Mouse (Mus musculus) hindbrain, postnatal 0 days (tissue): Measurements from ENCODE around the gene Ecm1. TPM values are rescaled to one million over a fixed set of nuclear protein-coding genes. Genes with fewer than 3 reads are reported as not detected.

ENCODE experiments used
- ATAC-seq: fragments of 200-750 bp; cut with Nextera tagmentation; 2 replicates; pipeline ENCODE4 v1.8.0; 2017; ENCODE audit warnings: mild to moderate bottlenecking, moderate TSS enrichment, moderate library complexity
- DNase-seq: peaks from one replicate; pipeline ENCODE4 v3.0.0-alpha.2; 2015; ENCODE audit warnings: low spot score
- H3K27ac ChIP-seq: fragments of 300-500 bp; sonication (generic); 2 replicates; pipeline ENCODE4 v1.5.1; 2014; ENCODE audit warnings: mild to moderate bottlenecking
- H3K27me3 ChIP-seq: fragments of 300-500 bp; sonication (generic); 2 replicates; pipeline ENCODE4 v1.6.1; 2014; ENCODE audit warnings: low read length, mixed read lengths; ENCODE audit not compliant: insufficient read depth
- H3K36me3 ChIP-seq: fragments of 300-500 bp; sonication (generic); 2 replicates; pipeline ENCODE4 v1.6.1; 2014; ENCODE audit warnings: low read length, mixed read lengths; ENCODE audit not compliant: insufficient read depth
- H3K4me1 ChIP-seq: fragments of 300-500 bp; sonication (generic); 2 replicates; pipeline ENCODE4 v1.6.1; 2014; ENCODE audit warnings: antibody characterized with exemption, low read length, mixed read lengths; ENCODE audit not compliant: insufficient read depth
- H3K4me2 ChIP-seq: fragments of 300-500 bp; sonication (generic); 2 replicates; pipeline ENCODE4 v1.6.1; 2014; ENCODE audit warnings: low read depth, mild to moderate bottlenecking, low read length, moderate library complexity, mixed read lengths
- H3K4me3 ChIP-seq: fragments of 300-500 bp; sonication (generic); 2 replicates; pipeline ENCODE4 v1.5.1; 2014; ENCODE audit warnings: low read length
- H3K9ac ChIP-seq: fragments of 300-500 bp; sonication (generic); replicated peaks from 2 replicates; pipeline ENCODE4 v1.6.1; 2014; ENCODE audit warnings: mild to moderate bottlenecking, low read length, moderate library complexity, mixed read lengths
- H3K9me3 ChIP-seq: fragments of 300-500 bp; sonication (generic); 2 replicates; pipeline ENCODE4 v1.6.1; 2016; ENCODE audit warnings: low read length, mixed read lengths
- CTCF ChIP-seq: IDR thresholded peaks from 2 replicates; pipeline ENCODE4 v1.5.1; 2016; ENCODE audit warnings: antibody characterized with exemption, control low read depth, low read depth
- WGBS: fragments of 180-500 bp; shearing (Covaris S2); extraction: QIAGEN DNeasy Blood & Tissue Kit; methylation state at CpG from one replicate; pipeline ENCODE4 v1.1.7; 2014; 5-methylcytosine and 5-hydroxymethylcytosine counted together
- polyA plus RNA-seq: library from polyadenylated mRNA; unstranded; fragments of >200 nt; fragmentation: Nextera tagmentation; extraction: Ambion mirVana; gene quantifications from 2 replicates; pipeline ENCODE4 v1.2.1, GENCODE M21; 2015
- total RNA-seq: library from RNA; depleted of rRNA; stranded (reverse); fragments of >200 nt; gene quantifications from 2 replicates; pipeline ENCODE4 v1.2.3, GENCODE M21; 2014

Gene Ecm1
- total and polyA plus RNA-seq, 2 experiments from 2014 or later: 11.4 TPM

DNA sequence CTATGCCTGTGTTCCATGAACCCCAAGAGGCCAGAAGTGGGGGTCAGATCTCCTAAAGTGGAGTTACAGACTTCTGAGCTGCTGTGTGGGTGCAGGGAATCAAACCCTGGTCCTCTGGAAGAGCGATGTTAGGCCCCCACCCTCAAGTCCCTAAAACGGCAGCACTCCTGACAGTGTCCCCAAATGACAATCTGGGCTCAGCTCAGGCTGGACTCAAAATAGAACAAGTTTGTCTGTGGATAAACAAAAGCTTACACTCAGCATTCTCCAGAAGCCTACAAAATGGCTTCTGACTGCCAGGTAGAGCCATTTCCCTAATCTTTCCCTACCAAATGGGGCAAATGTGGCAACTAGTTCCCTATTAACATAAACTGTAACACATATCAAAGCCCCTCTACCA lies 38.3 kb downstream of the Ecm1 start:
- no peak for TF ChIP-seq CTCF
- no peak overlapping the region for H3K4me2 ChIP-seq
- H3K27me3 ChIP-seq: no peaks in the 10 kb centered on the region
- H3K27ac ChIP-seq: no peak overlapping the region
- no peak overlapping the region for H3K4me3 ChIP-seq
- H3K4me1 ChIP-seq: peaks cover 11% of the 10 kb centered on the region
- no peak overlapping the region for H3K9ac ChIP-seq
- H3K9me3 ChIP-seq: no peaks in the 10 kb centered on the region
- no peak for DNase-seq
- ATAC-seq: no peak
- no peaks in the 10 kb centered on the region for H3K36me3 ChIP-seq
- 79% methylated on average over 2 of the region's 2 CpGs for WGBS

DNA sequence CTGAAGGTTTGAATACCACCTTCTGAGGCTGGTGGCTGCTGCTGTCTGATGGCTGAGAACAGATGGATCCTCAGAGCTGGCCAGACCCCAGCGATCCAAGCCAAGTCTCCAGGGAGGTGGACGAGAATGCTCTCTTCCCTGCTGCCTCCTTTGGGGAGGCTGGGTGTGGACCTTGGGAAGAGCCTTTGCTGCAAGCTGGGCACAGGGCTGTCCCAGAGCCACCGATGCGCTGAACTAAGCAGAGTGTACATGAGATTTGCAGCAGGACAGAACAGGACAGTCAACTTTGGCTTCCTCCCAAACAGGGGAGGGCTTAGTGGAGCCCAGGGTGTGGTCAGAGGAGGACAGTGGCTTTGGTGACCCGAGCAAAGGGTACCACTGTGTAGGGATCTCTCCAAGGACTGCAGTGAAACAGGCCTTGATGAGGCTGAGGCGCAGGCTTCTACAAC lies 39.1 kb downstream of the Ecm1 start:
- DNase-seq (peak; percentile 37), ATAC-seq (peak; percentile 14; the same call in 1 of the 2 replicates)
- Histone ChIP-seq H3K9me3 (no peaks in the 10 kb centered on the region), H3K4me3 (no peak overlapping the region), H3K4me1 (peaks cover 11% of the 10 kb centered on the region), H3K36me3 (no peaks in the 10 kb centered on the region), H3K27ac (no peak overlapping the region), H3K4me2 (no peak overlapping the region), H3K9ac (no peak overlapping the region), H3K27me3 (no peaks in the 10 kb centered on the region)
- no peak for TF ChIP-seq CTCF
- WGBS: 35% methylated on average over 6 of the region's 6 CpGs

DNA sequence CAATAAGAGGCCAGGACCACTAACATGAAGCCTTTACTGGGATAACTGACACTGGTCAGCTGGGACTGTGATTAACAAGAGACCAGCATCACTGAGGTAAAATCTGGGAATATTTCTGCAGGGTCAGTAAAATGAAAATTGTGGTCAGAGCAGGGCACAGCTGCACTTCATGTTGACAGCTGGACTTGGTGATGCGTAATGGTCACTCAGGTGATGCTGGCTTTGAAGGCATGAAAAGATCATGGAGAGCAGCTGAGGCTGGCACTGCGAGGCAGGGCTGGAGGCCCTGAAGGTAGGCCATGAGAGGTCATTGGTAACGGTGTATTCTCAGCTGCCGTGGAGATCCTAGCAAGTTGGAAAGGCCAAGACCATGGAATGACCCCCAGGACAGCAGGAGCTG lies 41.1 kb downstream of the Ecm1 start:
- no peaks in the 10 kb centered on the region for H3K36me3 ChIP-seq
- H3K27ac ChIP-seq: no peak overlapping the region
- no peak overlapping the region for H3K4me2 ChIP-seq
- DNase-seq: no peak
- no peak for ATAC-seq
- no peaks in the 10 kb centered on the region for H3K27me3 ChIP-seq
- H3K9ac ChIP-seq: no peak overlapping the region
- H3K9me3 ChIP-seq: no peaks in the 10 kb centered on the region
- peaks cover 11% of the 10 kb centered on the region for H3K4me1 ChIP-seq
- H3K4me3 ChIP-seq: no peak overlapping the region
- no peak for TF ChIP-seq CTCF
- WGBS: 93% methylated on average over 4 of the region's 4 CpGs

DNA sequence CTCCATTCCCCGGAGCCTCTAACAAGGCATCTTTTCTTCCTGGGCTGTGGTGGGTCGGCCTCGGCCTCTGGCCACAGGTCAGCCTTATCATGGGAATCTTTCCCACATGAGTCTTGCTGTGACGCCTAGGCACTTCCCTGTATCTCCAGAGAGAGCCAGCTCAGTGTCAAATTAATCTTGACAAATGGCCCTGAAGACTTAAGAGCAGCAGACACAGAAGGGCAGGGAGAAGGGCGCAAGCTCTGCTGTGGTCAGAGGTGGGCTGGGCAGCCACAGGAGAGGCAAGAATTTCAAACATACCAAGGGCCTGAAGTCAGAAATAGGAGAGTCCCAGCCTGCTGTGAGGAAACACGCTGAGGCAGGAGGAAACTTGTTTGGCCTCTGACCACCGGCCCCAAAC lies 43.0 kb downstream of the Ecm1 start:
- ATAC-seq (no peak), DNase-seq (no peak)
- Histone ChIP-seq H3K27ac (no peak overlapping the region), H3K36me3 (no peaks in the 10 kb centered on the region), H3K4me1 (peaks cover 3% of the 10 kb centered on the region; the same call in 1 of the 2 replicates), H3K27me3 (no peaks in the 10 kb centered on the region), H3K4me2 (no peak overlapping the region), H3K9ac (no peak overlapping the region), H3K4me3 (no peak overlapping the region), H3K9me3 (no peaks in the 10 kb centered on the region)
- WGBS: 26% methylated on average over 7 of the region's 7 CpGs
- no peak for TF ChIP-seq CTCF

DNA sequence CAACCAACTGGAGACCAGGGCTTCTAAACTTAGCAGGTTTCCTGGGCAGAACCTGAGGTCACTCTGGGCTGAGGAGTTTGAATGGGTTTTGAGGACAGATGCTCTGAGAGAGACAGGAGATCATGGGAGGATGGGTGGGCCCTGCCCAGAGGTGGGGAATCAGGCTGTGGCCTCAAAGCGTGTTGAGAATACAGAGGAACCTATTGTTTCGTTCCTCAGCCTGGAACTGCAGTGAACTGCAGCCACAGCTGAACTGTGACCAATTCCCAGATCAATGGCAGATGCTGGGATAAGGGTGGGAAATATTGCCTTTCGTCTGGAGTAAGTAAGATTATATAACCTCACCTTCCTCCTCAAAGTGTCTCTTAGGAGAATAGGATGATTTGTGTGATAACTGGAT lies 43.6 kb downstream of the Ecm1 start:
- WGBS: 26% methylated on average over 3 of the region's 3 CpGs
- no peaks in the 10 kb centered on the region for H3K36me3 ChIP-seq
- H3K4me2 ChIP-seq: no peak overlapping the region
- peaks cover 3% of the 10 kb centered on the region; the same call in 1 of the 2 replicates for H3K4me1 ChIP-seq
- H3K27ac ChIP-seq: no peak overlapping the region
- H3K9me3 ChIP-seq: no peaks in the 10 kb centered on the region
- no peak for TF ChIP-seq CTCF
- H3K9ac ChIP-seq: no peak overlapping the region
- ATAC-seq: no peak
- H3K27me3 ChIP-seq: no peaks in the 10 kb centered on the region
- no peak overlapping the region for H3K4me3 ChIP-seq
- no peak for DNase-seq

DNA sequence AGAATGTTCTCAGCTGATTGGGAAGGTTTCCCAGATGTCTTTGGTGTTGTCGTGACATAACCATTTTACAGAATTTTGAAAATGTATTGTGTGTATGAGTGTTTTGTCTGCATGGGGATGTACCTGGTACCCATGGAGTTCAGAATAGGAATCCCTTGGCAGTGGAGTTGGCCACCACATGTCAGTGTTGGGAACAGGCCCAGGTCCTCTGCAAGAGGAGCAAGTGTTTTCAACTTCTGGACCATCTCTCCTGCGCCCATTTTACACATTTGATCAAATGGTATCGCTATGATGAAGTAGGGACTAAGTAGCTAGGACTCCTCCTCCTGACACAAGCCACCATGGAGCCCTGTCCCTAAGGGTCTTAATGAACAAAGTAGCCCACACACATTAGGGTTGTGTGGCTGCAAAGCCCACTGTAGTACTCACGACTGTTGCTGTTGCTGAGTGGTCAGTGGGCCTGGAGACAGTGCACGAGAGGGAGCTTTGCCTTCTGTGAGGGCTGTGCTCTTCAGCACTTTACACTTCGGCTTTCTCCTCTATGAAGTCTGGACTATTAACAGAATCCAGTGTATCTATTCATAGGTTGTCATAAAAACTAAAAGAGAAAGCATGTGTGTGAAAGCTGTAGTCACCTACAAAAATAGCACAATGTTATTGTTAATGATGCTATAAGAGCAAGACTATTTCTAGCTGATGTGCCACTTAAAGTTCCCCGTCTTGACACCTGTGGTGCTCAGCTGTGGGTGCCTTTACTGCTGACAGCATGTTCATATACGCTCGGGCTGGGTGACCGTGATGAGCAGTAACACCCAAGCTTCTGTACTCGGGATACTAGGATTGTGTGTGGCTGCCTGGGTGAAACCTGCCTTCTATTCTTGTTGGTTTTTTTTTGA lies 44.3 kb downstream of the Ecm1 start:
- H3K4me3 ChIP-seq: no peak overlapping the region
- ATAC-seq (no peak), DNase-seq (no peak)
- no peak overlapping the region for H3K4me2 ChIP-seq
- no peak for TF ChIP-seq CTCF
- no peak overlapping the region for H3K9ac ChIP-seq
- no peaks in the 10 kb centered on the region for H3K9me3 ChIP-seq
- H3K36me3 ChIP-seq: no peaks in the 10 kb centered on the region
- 83% methylated on average over 11 of the region's 11 CpGs for WGBS
- no peaks in the 10 kb centered on the region for H3K27me3 ChIP-seq
- H3K27ac ChIP-seq: no peak overlapping the region
- no peaks in the 10 kb centered on the region; the same call in 1 of the 2 replicates for H3K4me1 ChIP-seq
